In genomic region chr19:7178841-7179452, GRCm38 (mm10) we compare ENCODE assay signal across 10 mouse cellular contexts. TPM values are rescaled to one million over a fixed set of nuclear protein-coding genes. Genes with fewer than 3 reads are reported as not detected.
DNase-seq lines count a peak whose midpoint lies in the region; ATAC-seq and TF ChIP-seq lines count a peak whose summit lies in the region.
"Had no signal": no experiment of that assay in that cellular context is flagged by ENCODE, and none has a peak within 500 bp of the region (broad histone marks: within the 10 kb centered on the region; RNA-seq: fewer than 3 reads in every experiment).

No protein-coding gene starts in this region.

- 45% methylated on average over 3 of the region's 3 CpGs for WGBS in forebrain, embryonic 10.5 days
- WGBS in forebrain, postnatal 0 days = 48% methylated on average over 3 of the region's 3 CpGs
- 31% methylated on average over 3 of the region's 3 CpGs for WGBS in kidney, postnatal 0 days

- no peak overlapping the region for H3K9ac ChIP-seq in forebrain, postnatal 0 days
- no peak overlapping the region for H3K9ac ChIP-seq in kidney, postnatal 0 days (ENCODE audit: low read depth, low read length)
- H3K9ac ChIP-seq: heart, embryonic 15.5 days had no signal

- no peak for DNase-seq in forebrain, embryonic 10.5 days (ENCODE audit: extremely low spot score, low spot score)
- no peak for DNase-seq in forebrain, postnatal 0 days
- peak; percentile 79 for DNase-seq in Muller cell, postnatal 12 days (ENCODE audit: inconsistent ontology term)
- peak; percentile 75 to 84 for DNase-seq in cerebellum, postnatal 25 days
- DNase-seq in kidney, postnatal 0 days (ENCODE audit: low spot score) = no peak
- no peak for DNase-seq in embryo, embryonic 10.5 days (ENCODE audit: low spot score)
- DNase-seq in right cerebral cortex, postnatal 14 days = no peak
- no peak for DNase-seq in urinary bladder, postnatal 4 days (ENCODE audit: low spot score in 2 of 2)
- DNase-seq: lung, adult 2 months had no signal

- H3K27me3 ChIP-seq in forebrain, embryonic 10.5 days (ENCODE audit: poor library complexity, severe bottlenecking) = peaks cover 91% of the 10 kb centered on the region
- no peaks in the 10 kb centered on the region for H3K27me3 ChIP-seq in forebrain, postnatal 0 days (ENCODE audit: insufficient read depth, low read length)
- H3K27me3 ChIP-seq in kidney, postnatal 0 days (ENCODE audit: insufficient read depth, low read length) = no peaks in the 10 kb centered on the region

- peak overlapping the region; percentile 72 for H3K27ac ChIP-seq in forebrain, embryonic 10.5 days
- H3K27ac ChIP-seq in forebrain, postnatal 0 days (ENCODE audit: low read depth, low read length) = no peak overlapping the region
- H3K27ac ChIP-seq in kidney, postnatal 0 days = peak overlapping the region; percentile 75
- H3K27ac ChIP-seq: heart, embryonic 15.5 days had no signal

- no peak for TF ChIP-seq CTCF in forebrain, postnatal 0 days (IDR thresholded peaks at IDR 0.05; ENCODE audit: low read depth)
- TF ChIP-seq CTCF in kidney, postnatal 0 days (IDR thresholded peaks at IDR 0.05; ENCODE audit: low read depth) = no peak

- ATAC-seq in forebrain, postnatal 0 days = no peak
- peak; percentile 65 for ATAC-seq in kidney, postnatal 0 days (replicated peaks; ENCODE audit: low FRiP score, low read depth)

- H3K4me3 ChIP-seq in forebrain, embryonic 10.5 days = no peak overlapping the region
- no peak overlapping the region for H3K4me3 ChIP-seq in forebrain, postnatal 0 days (ENCODE audit: low read depth, low read length)
- no peak overlapping the region for H3K4me3 ChIP-seq in kidney, postnatal 0 days (replicated peaks; ENCODE audit: low read depth, low read length)
- H3K4me3 ChIP-seq: heart, embryonic 15.5 days had no signal

- H3K4me1 ChIP-seq in forebrain, embryonic 10.5 days = peaks cover 82% of the 10 kb centered on the region
- H3K4me1 ChIP-seq in forebrain, postnatal 0 days (ENCODE audit: insufficient read depth) = peaks cover 5% of the 10 kb centered on the region
- peaks cover 20% of the 10 kb centered on the region for H3K4me1 ChIP-seq in kidney, postnatal 0 days (replicated peaks; ENCODE audit: insufficient read depth, low read length)

- H3K4me2 ChIP-seq in forebrain, postnatal 0 days (ENCODE audit: low read depth) = no peak overlapping the region
- H3K4me2 ChIP-seq in kidney, postnatal 0 days (ENCODE audit: low read length) = no peak overlapping the region
- H3K4me2 ChIP-seq: heart, embryonic 15.5 days had no signal

- H3K9me3 ChIP-seq in forebrain, embryonic 10.5 days = no peaks in the 10 kb centered on the region
- no peaks in the 10 kb centered on the region for H3K9me3 ChIP-seq in forebrain, postnatal 0 days (ENCODE audit: low read length)
- no peaks in the 10 kb centered on the region for H3K9me3 ChIP-seq in kidney, postnatal 0 days (replicated peaks; ENCODE audit: low read length)
- H3K9me3 ChIP-seq: heart, embryonic 15.5 days had no signal

- no peaks in the 10 kb centered on the region for H3K36me3 ChIP-seq in forebrain, embryonic 10.5 days (replicated peaks)
- H3K36me3 ChIP-seq in forebrain, postnatal 0 days (ENCODE audit: insufficient read depth) = no peaks in the 10 kb centered on the region
- H3K36me3 ChIP-seq in kidney, postnatal 0 days (ENCODE audit: insufficient read depth, low read length) = no peaks in the 10 kb centered on the region
- H3K36me3 ChIP-seq: heart, embryonic 15.5 days had no signal

RNA-seq across cellular contexts. Expression of gene Otub1, which starts 27.2 kb away (rescaled TPM):
- 275 and 280 TPM in 2 replicates for polyA plus RNA-seq in forebrain, embryonic 10.5 days (2016; fragmentation: Nextera tagmentation; extraction: Ambion mirVana)
- 248 and 252 TPM in 2 replicates for total RNA-seq in forebrain, postnatal 0 days (2014; rRNA removed)
- 286 and 290 TPM in 2 replicates for polyA plus RNA-seq in forebrain, postnatal 0 days (2015; fragmentation: Nextera tagmentation; extraction: Ambion mirVana)
- 197 and 209 TPM in 2 replicates for polyA plus RNA-seq in kidney, postnatal 0 days (2015; fragmentation: Nextera tagmentation; extraction: Ambion mirVana)

RNA-seq across cellular contexts. Expression of gene Cox8a, which starts 38.5 kb away (rescaled TPM):
- polyA plus RNA-seq in forebrain, embryonic 10.5 days (2016; fragmentation: Nextera tagmentation; extraction: Ambion mirVana) = 862 and 888 TPM in 2 replicates
- total RNA-seq in forebrain, postnatal 0 days (2014; rRNA removed) = 735 and 828 TPM in 2 replicates
- polyA plus RNA-seq in forebrain, postnatal 0 days (2015; fragmentation: Nextera tagmentation; extraction: Ambion mirVana) = 1,247 and 1,523 TPM in 2 replicates
- 2,325 and 2,471 TPM in 2 replicates for polyA plus RNA-seq in kidney, postnatal 0 days (2015; fragmentation: Nextera tagmentation; extraction: Ambion mirVana)

Comparison
In these comparisons a context has a peak if more than half of its experiments do, and no peak if none do; other contexts are left out.
1. DNase-seq: peak in Muller cell, postnatal 12 days (single experiment) and cerebellum, postnatal 25 days (2 of 2); none in forebrain, embryonic 10.5 days (single experiment), forebrain, postnatal 0 days (single experiment), kidney, postnatal 0 days (single experiment), embryo, embryonic 10.5 days (single experiment), right cerebral cortex, postnatal 14 days (single experiment) and urinary bladder, postnatal 4 days (0 of 2).